Mouse (Mus musculus) olfactory bulb, adult 2 months (tissue): ENCODE data around the gene Uck1. TPM values are rescaled to one million over a fixed set of nuclear protein-coding genes. Genes with fewer than 3 reads are reported as not detected.

Experiments used
- H3K27ac ChIP-seq: fragments of 200-500 bp; 2 replicates; pipeline ENCODE4 v1.5.1; 2012; ENCODE audit warnings: low read depth, low read length; ENCODE audit not compliant: insufficient read depth
- H3K4me1 ChIP-seq: fragments of 200-500 bp; 2 replicates; pipeline ENCODE4 v1.6.1; 2012; ENCODE audit warnings: low read length; ENCODE audit not compliant: control insufficient read depth, insufficient read depth
- H3K4me3 ChIP-seq: fragments of 200-500 bp; 2 replicates; pipeline ENCODE4 v1.5.1; 2012; ENCODE audit warnings: mild to moderate bottlenecking, low read depth, low read length, moderate library complexity; ENCODE audit not compliant: insufficient read depth
- CTCF ChIP-seq: fragments of 200-500 bp; IDR thresholded peaks from 2 replicates; pipeline ENCODE4 v1.5.1; 2012; ENCODE audit warnings: low read depth, mild to moderate bottlenecking, low read length, moderate library complexity; ENCODE audit not compliant: insufficient read depth
- POLR2A ChIP-seq: fragments of 200-500 bp; IDR thresholded peaks from 2 replicates; pipeline ENCODE4 v1.6.1; 2012; ENCODE audit warnings: mild to moderate bottlenecking, low read depth, low read length, moderate library complexity; ENCODE audit not compliant: insufficient read depth
- WGBS: fragments of 180-500 bp; shearing (Covaris S2); methylation state at CpG from one replicate; pipeline ENCODE4 v1.1.7; 2018; 5-methylcytosine and 5-hydroxymethylcytosine counted together
- polyA plus RNA-seq: library from polyadenylated mRNA; stranded (reverse); fragments of >200 nt; gene quantifications from 2 replicates; pipeline ENCODE4 v1.2.4, GENCODE M21; 2012; ENCODE audit warnings: low replicate concordance; ENCODE audit not compliant: missing spikeins, insufficient read depth, insufficient read length

Uck1 gene
- polyA plus RNA-seq, result not detected in 2 replicates

GRCm38 (mm10) chr2:32259657-32260417 lies at the start of gene Uck1:
TSS of gene Uck1 (minus strand) at chr2:32260159.
- WGBS, result under 1% methylated on average over 59 of the region's 59 CpGs
- peak within 1 kb of the TSS; percentile 74 for H3K27ac ChIP-seq
- peak; percentile 78 for TF ChIP-seq POLR2A
- TF ChIP-seq CTCF, result no peak
- peak within 1 kb of the TSS; percentile 75 for H3K4me3 ChIP-seq
- peaks cover 5% of the 10 kb centered on the region for H3K4me1 ChIP-seq

GRCm38 (mm10) chr2:32308870-32309568 lies 49.1 kb upstream of the Uck1 start:
- no peak overlapping the region for H3K4me3 ChIP-seq
- 85% methylated on average over 16 of the region's 16 CpGs for WGBS
- peaks cover 15% of the 10 kb centered on the region for H3K4me1 ChIP-seq
- TF ChIP-seq POLR2A (no peak), CTCF (no peak)
- no peak overlapping the region for H3K27ac ChIP-seq

GRCm38 (mm10) chr2:32307941-32308760 lies 48.2 kb upstream of the Uck1 start:
- TF ChIP-seq POLR2A, result no peak; the same call in 1 of the 2 replicates
- peak; percentile 45; the same call in 1 of the 2 replicates for TF ChIP-seq CTCF
- Histone ChIP-seq H3K27ac (no peak overlapping the region), H3K4me1 (peaks cover 19% of the 10 kb centered on the region), H3K4me3 (no peak overlapping the region)
- 40% methylated on average over 8 of the region's 8 CpGs for WGBS

DNA sequence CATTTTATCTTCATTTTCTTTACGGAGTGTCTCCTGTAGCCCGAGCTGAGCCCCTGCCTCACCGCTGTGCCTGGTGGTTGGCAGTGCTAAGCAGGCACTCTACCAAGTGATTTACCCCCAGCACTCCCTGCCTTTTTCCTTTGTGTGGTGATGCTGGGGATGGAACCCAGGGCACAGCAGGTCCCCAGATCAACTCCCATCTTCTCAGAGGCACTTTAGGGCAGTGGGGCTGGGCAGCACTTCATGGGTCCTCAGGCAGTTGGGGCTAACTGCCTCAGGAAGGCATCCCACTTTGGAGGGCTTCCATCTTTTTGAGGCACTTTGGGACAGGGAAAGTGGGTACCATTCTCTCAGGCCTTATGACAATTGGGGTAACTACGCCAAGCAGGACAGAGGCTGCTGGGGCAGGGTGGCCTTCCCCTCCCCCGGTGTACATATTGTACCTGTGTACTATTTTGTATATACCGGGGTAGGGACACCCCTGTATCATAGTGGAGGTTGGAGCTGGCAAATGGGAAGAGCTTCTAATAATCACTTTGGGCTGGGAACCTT lies 47.4 kb upstream of the Uck1 start:
- WGBS, result 68% methylated on average over 6 of the region's 6 CpGs
- no peak for TF ChIP-seq POLR2A
- no peak for TF ChIP-seq CTCF
- H3K4me3 ChIP-seq, result no peak overlapping the region
- H3K27ac ChIP-seq, result no peak overlapping the region
- peaks cover 14% of the 10 kb centered on the region for H3K4me1 ChIP-seq

DNA sequence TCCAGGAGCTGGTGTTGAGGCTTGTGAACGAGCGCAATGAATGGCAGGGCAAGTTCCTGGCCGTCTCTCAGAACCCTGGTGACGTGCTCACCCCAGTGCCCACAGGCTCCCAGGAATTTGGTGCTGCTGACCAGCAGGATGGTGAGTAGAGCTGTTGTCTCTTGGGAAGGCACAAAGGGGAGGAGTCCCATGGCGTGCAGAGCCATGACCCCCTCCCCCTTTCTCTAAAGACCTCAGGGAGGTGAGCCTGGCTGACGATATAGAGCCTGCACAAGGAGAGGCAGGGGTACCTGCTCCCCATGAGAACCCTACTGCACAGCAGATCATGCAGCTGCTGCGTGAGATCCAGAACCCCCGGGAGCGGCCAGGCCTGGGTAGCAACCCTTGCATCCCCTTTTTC lies 46.2 kb upstream of the Uck1 start:
- WGBS, result 81% methylated on average over 9 of the region's 9 CpGs
- Histone ChIP-seq H3K27ac (no peak overlapping the region), H3K4me3 (no peak overlapping the region), H3K4me1 (peaks cover 4% of the 10 kb centered on the region; the same call in 1 of the 2 replicates)
- TF ChIP-seq POLR2A, result no peak
- TF ChIP-seq CTCF, result no peak

DNA sequence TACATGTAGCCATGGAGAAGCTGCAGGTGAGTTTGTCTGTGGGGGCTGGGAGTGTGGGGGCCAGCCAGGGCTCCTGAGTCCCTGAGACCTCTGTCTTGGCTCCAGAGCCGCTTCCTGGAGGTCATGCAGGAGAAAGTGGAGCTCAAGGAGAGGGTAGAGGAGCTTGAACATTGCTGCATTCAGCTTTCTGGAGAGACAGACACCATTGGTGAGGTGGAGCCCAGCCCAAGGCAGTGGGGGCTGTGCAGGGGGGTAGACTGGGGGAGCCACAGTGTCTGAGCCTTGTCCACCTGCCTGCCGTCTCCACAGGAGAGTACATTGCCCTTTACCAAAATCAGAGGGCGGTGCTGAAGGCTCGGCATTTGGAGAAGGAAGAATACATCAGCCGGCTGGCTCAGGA lies 45.7 kb upstream of the Uck1 start:
- WGBS, result 86% methylated on average over 5 of the region's 5 CpGs
- Histone ChIP-seq H3K4me3 (no peak overlapping the region), H3K27ac (no peak overlapping the region), H3K4me1 (peaks cover 4% of the 10 kb centered on the region; the same call in 1 of the 2 replicates)
- TF ChIP-seq POLR2A (no peak), CTCF (no peak)

- 46% methylated on average over 8 of the region's 8 CpGs for WGBS
- no peak for TF ChIP-seq POLR2A
- peak; percentile 60; the same call in 1 of the 2 replicates for TF ChIP-seq CTCF
Observed at GRCm38 (mm10) chr2:32304145-32304832, 44.3 kb upstream of the Uck1 start.

GRCm38 (mm10) chr2:32302952-32303351 lies 43.0 kb upstream of the Uck1 start:
- Histone ChIP-seq H3K4me1 (peaks cover 4% of the 10 kb centered on the region; the same call in 1 of the 2 replicates), H3K27ac (no peak overlapping the region), H3K4me3 (no peak overlapping the region)
- TF ChIP-seq CTCF (0 out of 2 replicates have a peak, but pooled peaks have one; percentile 17), POLR2A (no peak)
- WGBS, result 90% methylated on average over 10 of the region's 10 CpGs

More at GRCm38 (mm10) chr2:32304145-32304832, 44.3 kb upstream of the Uck1 start:
- Histone ChIP-seq H3K4me3 (no peak overlapping the region), H3K27ac (no peak overlapping the region), H3K4me1 (peaks cover 4% of the 10 kb centered on the region; the same call in 1 of the 2 replicates)
